Mouse (Mus musculus): ENCODE results near the gene Dst.
A peak's percentile ranks its signal among the peaks of the same experiment; 100 is the strongest.

Dst gene

GRCm38 (mm10) chr1:33927466-33927865, 19.4 kb downstream of the Dst start:
- no peak for DNase-seq (ENCODE audit: low read depth, low spot score)

- DNase-seq (ENCODE audit: low read depth, low spot score) = no peak
These were observed 23.8 kb downstream of the Dst start for GRCm38 (mm10) chr1:33931791-33932190.

GRCm38 (mm10) chr1:33932196-33932595, 24.2 kb downstream of the Dst start:
- DNase-seq (ENCODE audit: low read depth, low spot score) = no peak

- no peak for DNase-seq (ENCODE audit: low read depth, low spot score)
These were observed 24.9 kb downstream of the Dst start for GRCm38 (mm10) chr1:33932845-33933499.

GRCm38 (mm10) chr1:33935946-33936345, 27.9 kb downstream of the Dst start:
- DNase-seq (ENCODE audit: low read depth, low spot score) = no peak

GRCm38 (mm10) chr1:33939828-33940227, 31.8 kb downstream of the Dst start:
- DNase-seq (ENCODE audit: low read depth, low spot score) = no peak

GRCm38 (mm10) chr1:33940364-33940928, 32.4 kb downstream of the Dst start:
- DNase-seq (ENCODE audit: low read depth, low spot score) = no peak

GRCm38 (mm10) chr1:33942638-33943037, 34.6 kb downstream of the Dst start:
- DNase-seq (ENCODE audit: low read depth, low spot score) = no peak

GRCm38 (mm10) chr1:33943943-33944342, 35.9 kb downstream of the Dst start:
- peak; percentile 50 for DNase-seq (ENCODE audit: low read depth, low spot score)

- peak; percentile 68 for DNase-seq (ENCODE audit: low read depth, low spot score)
These were observed 37.1 kb downstream of the Dst start for GRCm38 (mm10) chr1:33944977-33945750.

GRCm38 (mm10) chr1:33945756-33946155, 37.7 kb downstream of the Dst start:
- no peak for DNase-seq (ENCODE audit: low read depth, low spot score)

GRCm38 (mm10) chr1:33946601-33947395, 38.8 kb downstream of the Dst start:
- DNase-seq (ENCODE audit: low read depth, low spot score) = no peak

- DNase-seq (ENCODE audit: low read depth, low spot score) = no peak
These were observed 39.8 kb downstream of the Dst start for GRCm38 (mm10) chr1:33947838-33948237.

GRCm38 (mm10) chr1:33948511-33948910, 40.5 kb downstream of the Dst start:
- no peak for DNase-seq (ENCODE audit: low read depth, low spot score)

- DNase-seq (ENCODE audit: low read depth, low spot score) = no peak
These were observed 47.6 kb downstream of the Dst start for GRCm38 (mm10) chr1:33955626-33956025.

GRCm38 (mm10) chr1:33960439-33960838, 52.4 kb downstream of the Dst start:
- DNase-seq (ENCODE audit: low read depth, low spot score) = no peak

GRCm38 (mm10) chr1:33964643-33965042, 56.6 kb downstream of the Dst start:
- no peak for DNase-seq (ENCODE audit: low read depth, low spot score)

- DNase-seq (ENCODE audit: low read depth, low spot score) = no peak
These were observed 57.8 kb downstream of the Dst start for GRCm38 (mm10) chr1:33965824-33966223.

- DNase-seq (ENCODE audit: low read depth, low spot score) = no peak
These were observed 58.3 kb downstream of the Dst start for GRCm38 (mm10) chr1:33966328-33966727.

- DNase-seq (ENCODE audit: low read depth, low spot score) = no peak
These were observed 59.2 kb downstream of the Dst start for GRCm38 (mm10) chr1:33967206-33967605.

- DNase-seq (ENCODE audit: low read depth, low spot score) = no peak
These were observed 61.9 kb downstream of the Dst start for GRCm38 (mm10) chr1:33969910-33970309.

GRCm38 (mm10) chr1:33974401-33974800, 66.4 kb downstream of the Dst start:
- DNase-seq (ENCODE audit: low read depth, low spot score) = no peak

Data from WW6 (cell line).